Mouse (Mus musculus): Measurements from ENCODE around the gene Lfng. TPM values are rescaled to one million over a fixed set of nuclear protein-coding genes. Genes with fewer than 3 reads are reported as not detected.

Lfng gene
- polyA plus RNA-seq, 1 experiment from 2014 or later = 22.9 TPM

GRCm38 (mm10) chr5:140661427-140661826, 54.3 kb downstream of the Lfng start:
- H3K27me3 ChIP-seq = no peaks in the 10 kb centered on the region
- ATAC-seq (ENCODE audit: low FRiP score) = no peak
- H3K36me3 ChIP-seq = peaks cover 19% of the 10 kb centered on the region
- H3K9ac ChIP-seq = no peak overlapping the region
- peaks cover 52% of the 10 kb centered on the region for H3K4me1 ChIP-seq (replicated peaks)
- H3K4me2 ChIP-seq = no peak overlapping the region
- H3K9me3 ChIP-seq = no peaks in the 10 kb centered on the region
- no peak overlapping the region for H3K4me3 ChIP-seq
- no peak overlapping the region for H3K27ac ChIP-seq
- WGBS = 73% methylated on average over 8 of the region's 8 CpGs

GRCm38 (mm10) chr5:140661875-140662643, 54.9 kb downstream of the Lfng start:
- H3K9me3 ChIP-seq = no peaks in the 10 kb centered on the region
- H3K9ac ChIP-seq = no peak overlapping the region
- H3K27me3 ChIP-seq = no peaks in the 10 kb centered on the region

DNA sequence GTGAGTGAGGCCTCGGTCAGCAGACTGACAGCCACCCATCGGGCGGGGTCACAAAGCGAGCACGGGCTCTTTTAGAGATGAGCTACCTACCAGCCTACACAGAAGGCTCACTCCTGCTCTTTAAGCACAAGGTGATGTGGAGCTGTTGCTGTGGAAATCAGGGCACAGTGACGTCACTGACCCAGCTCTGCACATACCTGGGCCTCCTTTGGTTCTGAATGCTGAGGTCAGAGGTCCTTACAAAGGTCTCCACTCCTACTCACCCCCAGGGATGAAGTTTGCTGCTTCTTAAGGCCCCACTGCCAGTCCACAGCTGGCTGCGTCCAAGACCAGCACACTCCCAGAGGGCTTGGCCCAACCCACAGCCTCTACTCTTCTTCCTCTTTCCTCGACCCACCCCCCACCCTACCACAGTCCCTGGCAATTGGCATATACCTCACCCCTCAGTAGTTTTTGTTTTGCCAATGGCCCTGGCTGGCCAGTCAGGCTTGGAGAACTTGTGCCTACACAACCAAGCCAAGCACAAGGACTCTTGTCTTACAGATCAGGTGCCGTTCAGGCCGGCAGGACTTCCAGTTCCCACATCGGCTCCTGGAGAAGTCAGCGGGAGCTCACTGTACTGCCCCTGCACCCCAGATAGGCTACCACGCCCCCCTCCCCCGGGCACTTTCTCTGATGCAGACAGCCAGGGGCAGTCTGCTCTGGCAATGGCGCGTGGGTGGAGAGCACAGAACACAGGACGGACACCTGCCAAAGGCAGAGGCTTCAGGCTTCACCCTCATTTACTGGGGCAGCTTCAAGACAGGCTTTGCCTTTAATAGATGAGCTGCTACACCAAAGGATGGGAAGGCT, 55.8 kb downstream of the Lfng start:
- no peaks in the 10 kb centered on the region for H3K27me3 ChIP-seq
- peaks cover 48% of the 10 kb centered on the region for H3K4me1 ChIP-seq (replicated peaks)
- no peak for ATAC-seq (ENCODE audit: low FRiP score)
- no peak overlapping the region for H3K4me2 ChIP-seq
- 70% methylated on average over 17 of the region's 17 CpGs for WGBS
- H3K36me3 ChIP-seq = peaks cover 29% of the 10 kb centered on the region
- no peak overlapping the region for H3K4me3 ChIP-seq
- no peak overlapping the region for H3K9ac ChIP-seq
- no peaks in the 10 kb centered on the region for H3K9me3 ChIP-seq
- 0 out of 2 replicates have a peak overlapping the region, but pooled peaks have one; percentile 12 for H3K27ac ChIP-seq

More at GRCm38 (mm10) chr5:140661875-140662643, 54.9 kb downstream of the Lfng start:
- no peak overlapping the region for H3K27ac ChIP-seq
- ATAC-seq (ENCODE audit: low FRiP score) = no peak
- H3K4me3 ChIP-seq = no peak overlapping the region
- no peak overlapping the region for H3K4me2 ChIP-seq
- peaks cover 52% of the 10 kb centered on the region for H3K4me1 ChIP-seq (replicated peaks)
- H3K36me3 ChIP-seq = peaks cover 21% of the 10 kb centered on the region
- WGBS = 66% methylated on average over 12 of the region's 12 CpGs

- H3K36me3 ChIP-seq = peaks cover 36% of the 10 kb centered on the region
- peaks cover 48% of the 10 kb centered on the region for H3K4me1 ChIP-seq (replicated peaks)
- no peak overlapping the region for H3K4me3 ChIP-seq
- no peak overlapping the region; the same call in 1 of the 2 replicates for H3K9ac ChIP-seq
- no peaks in the 10 kb centered on the region for H3K27me3 ChIP-seq
- no peak overlapping the region for H3K4me2 ChIP-seq
- 66% methylated on average over 7 of the region's 7 CpGs for WGBS
- H3K27ac ChIP-seq = 0 out of 2 replicates have a peak overlapping the region, but pooled peaks have one; percentile 12
- H3K9me3 ChIP-seq = peaks cover 2% of the 10 kb centered on the region; the same call in 1 of the 2 replicates
- ATAC-seq (ENCODE audit: low FRiP score) = no peak
These were observed 56.6 kb downstream of the Lfng start for GRCm38 (mm10) chr5:140663621-140664180.

Other genes with a start within 250 kb of the Lfng start
- gene Snx8, start 218.1 kb upstream of the Lfng start, polyA plus RNA-seq (2015; fragmentation: Nextera tagmentation; extraction: Ambion mirVana) = 25.7 and 26.3 TPM in 2 replicates
- gene Eif3b, start 188.0 kb upstream of the Lfng start, polyA plus RNA-seq (2015; fragmentation: Nextera tagmentation; extraction: Ambion mirVana) = 79.3 and 81.7 TPM in 2 replicates
- gene Gm4869, start 161.7 kb upstream of the Lfng start, polyA plus RNA-seq (2015; fragmentation: Nextera tagmentation; extraction: Ambion mirVana) = not detected in 2 replicates
- 19.3 and 19.5 TPM in 2 replicates for gene Chst12, start 101.8 kb upstream of the Lfng start, polyA plus RNA-seq (2015; fragmentation: Nextera tagmentation; extraction: Ambion mirVana)
- gene Grifin, start 42.2 kb upstream of the Lfng start, polyA plus RNA-seq (2015; fragmentation: Nextera tagmentation; extraction: Ambion mirVana) = not detected in 2 replicates
- gene Ttyh3, start 41.7 kb downstream of the Lfng start, polyA plus RNA-seq (2015; fragmentation: Nextera tagmentation; extraction: Ambion mirVana) = 65.3 and 67.4 TPM in 2 replicates
- gene Iqce, start 95.1 kb downstream of the Lfng start, polyA plus RNA-seq (2015; fragmentation: Nextera tagmentation; extraction: Ambion mirVana) = 26.0 and 26.3 TPM in 2 replicates
- gene Brat1, start 97.7 kb downstream of the Lfng start, polyA plus RNA-seq (2015; fragmentation: Nextera tagmentation; extraction: Ambion mirVana) = 22.9 and 23.7 TPM in 2 replicates
- gene Amz1, start 116.8 kb downstream of the Lfng start, polyA plus RNA-seq (2015; fragmentation: Nextera tagmentation; extraction: Ambion mirVana) = 2.2 and 2.7 TPM in 2 replicates
- 11.9 and 12.1 TPM in 2 replicates for gene Gna12, start 223.1 kb downstream of the Lfng start, polyA plus RNA-seq (2015; fragmentation: Nextera tagmentation; extraction: Ambion mirVana)

Measured in hindbrain, embryonic 13.5 days (tissue).